In the genomic region with DNA sequence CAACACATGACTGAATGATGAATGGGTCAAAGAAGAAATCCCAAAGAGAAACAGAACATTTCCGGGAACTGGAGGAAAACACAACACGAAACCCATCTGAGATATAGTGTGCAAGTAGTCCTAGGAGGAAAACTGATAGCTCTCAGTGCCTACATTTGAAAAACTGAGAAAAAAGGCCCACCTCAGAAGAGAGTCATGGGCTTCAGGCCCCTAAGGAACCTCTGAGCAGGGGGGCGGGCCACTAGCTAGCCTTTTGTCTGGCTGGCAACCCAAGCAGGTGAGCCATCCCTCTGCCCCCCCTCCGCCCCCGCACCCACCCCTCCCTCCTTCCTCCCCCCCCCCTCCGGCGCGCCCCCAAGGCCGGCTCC, we compare ENCODE assay signal across 9 mouse cellular contexts. TPM values are rescaled to one million over a fixed set of nuclear protein-coding genes. Genes with fewer than 3 reads are reported as not detected.
A peak's percentile ranks its signal among the peaks of the same experiment; 100 is the strongest.
DNase-seq lines count a peak whose midpoint lies in the region; ATAC-seq and TF ChIP-seq lines count a peak whose summit lies in the region.
"Had no signal": no experiment of that assay in that cellular context is flagged by ENCODE, and none has a peak within 500 bp of the region (broad histone marks: within the 10 kb centered on the region; RNA-seq: fewer than 3 reads in every experiment).

No protein-coding gene starts in this region.

- whole genome bisulfite sequencing in kidney, embryonic 14.5 days: 39% methylated on average over 3 of the region's 9 CpGs
- 33% methylated on average over 5 of the region's 9 CpGs for WGBS in embryonic facial prominence, embryonic 13.5 days
- WGBS in hindbrain, postnatal 0 days: 51% methylated on average over 3 of the region's 9 CpGs
- 26% methylated on average over 4 of the region's 9 CpGs for WGBS in midbrain, embryonic 16.5 days

- DNase-seq in kidney, adult 8-10 months: no peak
- DNase-seq in hindbrain, postnatal 0 days (ENCODE audit: low spot score): no peak
- DNase-seq in layer of hippocampus, adult 9-10 months (ENCODE audit: low spot score): no peak
- DNase-seq in adrenal gland, adult 2 months: no peak
- DNase-seq in adrenal gland, postnatal 36 days: no peak

- H3K27me3 ChIP-seq in kidney, embryonic 14.5 days (ENCODE audit: control insufficient read depth, insufficient read depth, low read length): no peaks in the 10 kb centered on the region
- no peaks in the 10 kb centered on the region for H3K27me3 ChIP-seq in embryonic facial prominence, embryonic 13.5 days
- no peaks in the 10 kb centered on the region for H3K27me3 ChIP-seq in hindbrain, postnatal 0 days (ENCODE audit: insufficient read depth, low read length)
- H3K27me3 ChIP-seq in midbrain, embryonic 16.5 days (ENCODE audit: control insufficient read depth, insufficient read depth, low read depth, low read length): no peaks in the 10 kb centered on the region

- peak overlapping the region; percentile 51; the same call in 1 of the 2 replicates for H3K4me3 ChIP-seq in kidney, embryonic 14.5 days (ENCODE audit: low read length)
- peak overlapping the region; percentile 57 for H3K4me3 ChIP-seq in embryonic facial prominence, embryonic 13.5 days
- H3K4me3 ChIP-seq in hindbrain, postnatal 0 days (ENCODE audit: low read length): peak overlapping the region; percentile 54
- peak overlapping the region; percentile 61 for H3K4me3 ChIP-seq in midbrain, embryonic 16.5 days (ENCODE audit: low read depth, low read length)

- no peaks in the 10 kb centered on the region for H3K9me3 ChIP-seq in kidney, embryonic 14.5 days (ENCODE audit: control insufficient read depth, low read length)
- H3K9me3 ChIP-seq in embryonic facial prominence, embryonic 13.5 days: no peaks in the 10 kb centered on the region
- no peaks in the 10 kb centered on the region for H3K9me3 ChIP-seq in hindbrain, postnatal 0 days (ENCODE audit: low read length)
- no peaks in the 10 kb centered on the region for H3K9me3 ChIP-seq in midbrain, embryonic 16.5 days (replicated peaks; ENCODE audit: control insufficient read depth, low read length, poor library complexity, severe bottlenecking)

- ATAC-seq in kidney, embryonic 14.5 days (ENCODE audit: low FRiP score, low TSS enrichment): peak; percentile 58
- no peak for ATAC-seq in embryonic facial prominence, embryonic 13.5 days (ENCODE audit: insufficient number of reproducible peaks, insufficient read depth, low FRiP score, low TSS enrichment, low read depth)
- peak; percentile 50 for ATAC-seq in hindbrain, postnatal 0 days
- peak; percentile 62 for ATAC-seq in midbrain, embryonic 16.5 days

- no peaks in the 10 kb centered on the region for H3K4me1 ChIP-seq in kidney, embryonic 14.5 days (ENCODE audit: control insufficient read depth, insufficient read depth, low read length)
- no peaks in the 10 kb centered on the region for H3K4me1 ChIP-seq in embryonic facial prominence, embryonic 13.5 days
- no peaks in the 10 kb centered on the region for H3K4me1 ChIP-seq in hindbrain, postnatal 0 days (ENCODE audit: insufficient read depth, low read length)
- peaks cover 7% of the 10 kb centered on the region for H3K4me1 ChIP-seq in midbrain, embryonic 16.5 days (ENCODE audit: control insufficient read depth, insufficient read depth, low read length)

- no peaks in the 10 kb centered on the region for H3K36me3 ChIP-seq in kidney, embryonic 14.5 days (ENCODE audit: control insufficient read depth, insufficient read depth, low read length)
- H3K36me3 ChIP-seq in embryonic facial prominence, embryonic 13.5 days: peaks cover 5% of the 10 kb centered on the region; the same call in 1 of the 2 replicates
- H3K36me3 ChIP-seq in hindbrain, postnatal 0 days (ENCODE audit: insufficient read depth, low read length): no peaks in the 10 kb centered on the region
- no peaks in the 10 kb centered on the region for H3K36me3 ChIP-seq in midbrain, embryonic 16.5 days (ENCODE audit: control insufficient read depth, insufficient read depth, low read length)

- no peak for TF ChIP-seq CTCF in hindbrain, postnatal 0 days (IDR thresholded peaks at IDR 0.05; ENCODE audit: low read depth)

- H3K4me2 ChIP-seq in kidney, embryonic 14.5 days (replicated peaks; ENCODE audit: low read depth, low read length): peak overlapping the region; percentile 56
- peak overlapping the region; percentile 68 for H3K4me2 ChIP-seq in embryonic facial prominence, embryonic 13.5 days
- H3K4me2 ChIP-seq in hindbrain, postnatal 0 days (ENCODE audit: low read depth, low read length): peak overlapping the region; percentile 61
- H3K4me2 ChIP-seq in midbrain, embryonic 16.5 days (ENCODE audit: low read length): peak overlapping the region; percentile 66

- no peak overlapping the region for H3K27ac ChIP-seq in kidney, embryonic 14.5 days (ENCODE audit: low read depth, low read length)
- no peak overlapping the region for H3K27ac ChIP-seq in embryonic facial prominence, embryonic 13.5 days
- peak overlapping the region; percentile 83; the same call in 1 of the 2 replicates for H3K27ac ChIP-seq in hindbrain, postnatal 0 days
- H3K27ac ChIP-seq in midbrain, embryonic 16.5 days (ENCODE audit: low read length): peak overlapping the region; percentile 90

- H3K9ac ChIP-seq in kidney, embryonic 14.5 days (ENCODE audit: low read depth, low read length): peak overlapping the region; percentile 74; the same call in 1 of the 2 replicates
- H3K9ac ChIP-seq in embryonic facial prominence, embryonic 13.5 days: peak overlapping the region; percentile 81
- H3K9ac ChIP-seq in hindbrain, postnatal 0 days (replicated peaks; ENCODE audit: low read length): peak overlapping the region; percentile 79
- peak overlapping the region; percentile 85 for H3K9ac ChIP-seq in midbrain, embryonic 16.5 days (ENCODE audit: low read depth, low read length)

RNA-seq across cellular contexts. Expression of a gene that starts 0.2 kb away (rescaled TPM):
- polyA plus RNA-seq in kidney, embryonic 14.5 days (2014; fragmentation: Nextera tagmentation; extraction: Ambion mirVana): 4.1 and 5.6 TPM in 2 replicates
- polyA plus RNA-seq in embryonic facial prominence, embryonic 13.5 days (2015; fragmentation: Nextera tagmentation; extraction: Ambion mirVana): 4.8 and 5.5 TPM in 2 replicates
- 94.8 and 110 TPM in 2 replicates for total RNA-seq in hindbrain, postnatal 0 days (2014; rRNA removed)
- 29.4 and 30.0 TPM in 2 replicates for polyA plus RNA-seq in hindbrain, postnatal 0 days (2015; fragmentation: Nextera tagmentation; extraction: Ambion mirVana)
- polyA plus RNA-seq in midbrain, embryonic 16.5 days (2015; fragmentation: Nextera tagmentation; extraction: Ambion mirVana): 26.9 and 27.0 TPM in 2 replicates
- 10 to 100 TPM in 1 of 2 experiments, 1 to 10 TPM in 1; 9.8 to 10.6 TPM for total RNA-seq in adrenal gland, adult 2 months (2021)
- 16.7 and 18.1 TPM in 2 replicates for polyA plus RNA-seq in adrenal gland, adult 2 months (2012; rRNA removed)
- 10 to 100 TPM in 1 of 2 experiments, 1 to 10 TPM in 1; 8.1 to 10.2 TPM for total RNA-seq in adrenal gland, postnatal 36 days (2021)

RNA-seq across cellular contexts. Expression of a gene that starts 17.9 kb away (rescaled TPM):
- not detected in 2 replicates for polyA plus RNA-seq in kidney, embryonic 14.5 days (2014; fragmentation: Nextera tagmentation; extraction: Ambion mirVana)
- not detected in 2 replicates for polyA plus RNA-seq in embryonic facial prominence, embryonic 13.5 days (2015; fragmentation: Nextera tagmentation; extraction: Ambion mirVana)
- not detected in 2 replicates for total RNA-seq in hindbrain, postnatal 0 days (2014; rRNA removed)
- polyA plus RNA-seq in hindbrain, postnatal 0 days (2015; fragmentation: Nextera tagmentation; extraction: Ambion mirVana): not detected in 2 replicates
- not detected in 2 replicates for polyA plus RNA-seq in midbrain, embryonic 16.5 days (2015; fragmentation: Nextera tagmentation; extraction: Ambion mirVana)
- not detected for total RNA-seq in adrenal gland, adult 2 months (2021)
- polyA plus RNA-seq in adrenal gland, adult 2 months (2012; rRNA removed): not detected in 2 replicates
- not detected for total RNA-seq in adrenal gland, postnatal 36 days (2021)
- total RNA-seq: ES-E14 had no signal

RNA-seq across cellular contexts. Expression of a gene that starts 48.2 kb away (rescaled TPM):
- not detected in 2 replicates for polyA plus RNA-seq in kidney, embryonic 14.5 days (2014; fragmentation: Nextera tagmentation; extraction: Ambion mirVana)
- polyA plus RNA-seq in embryonic facial prominence, embryonic 13.5 days (2015; fragmentation: Nextera tagmentation; extraction: Ambion mirVana): not detected in 2 replicates
- total RNA-seq in hindbrain, postnatal 0 days (2014; rRNA removed): not detected in 2 replicates
- not detected in 2 replicates for polyA plus RNA-seq in hindbrain, postnatal 0 days (2015; fragmentation: Nextera tagmentation; extraction: Ambion mirVana)
- polyA plus RNA-seq in midbrain, embryonic 16.5 days (2015; fragmentation: Nextera tagmentation; extraction: Ambion mirVana): not detected in 2 replicates
- total RNA-seq in adrenal gland, adult 2 months (2021): not detected
- not detected in 2 replicates for polyA plus RNA-seq in adrenal gland, adult 2 months (2012; rRNA removed)
- not detected for total RNA-seq in adrenal gland, postnatal 36 days (2021)
- total RNA-seq: ES-E14 had no signal

Comparison
In these comparisons a context has a peak if more than half of its experiments do, and no peak if none do; other contexts are left out.
1. H3K27ac ChIP-seq: peak in hindbrain, postnatal 0 days (single experiment) and midbrain, embryonic 16.5 days (single experiment); none in kidney, embryonic 14.5 days (single experiment) and embryonic facial prominence, embryonic 13.5 days (single experiment).
2. Peak in every context shown above with its lines, with median percentiles within 50 percentile points of each other: H3K4me2 ChIP-seq, H3K4me3 ChIP-seq and H3K9ac ChIP-seq.